Mouse (Mus musculus) midbrain, embryonic 11.5 days (tissue): ENCODE measurements around the gene Chd4. TPM values are rescaled to one million over a fixed set of nuclear protein-coding genes. Genes with fewer than 3 reads are reported as not detected.

Source experiments
- ATAC-seq: fragments of 200-750 bp; cut with Nextera tagmentation; 2 replicates; pipeline ENCODE4 v1.8.0; 2017; ENCODE audit warnings: moderate TSS enrichment, moderate library complexity; ENCODE audit not compliant: low FRiP score
- DNase-seq: peaks from one replicate; pipeline ENCODE4 v3.0.0; 2015; ENCODE audit warnings: low spot score; ENCODE audit errors: missing footprints
- H3K27ac ChIP-seq: fragments of 300-500 bp; sonication (generic); 2 replicates; pipeline ENCODE4 v1.5.1; 2014; ENCODE audit warnings: low read depth, low read length
- H3K27me3 ChIP-seq: fragments of 300-500 bp; sonication (generic); 2 replicates; pipeline ENCODE4 v1.6.1; 2014; ENCODE audit warnings: mild to moderate bottlenecking, low read length, moderate library complexity, mixed read lengths; ENCODE audit not compliant: control insufficient read depth, insufficient read depth
- H3K36me3 ChIP-seq: fragments of 300-500 bp; sonication (generic); 2 replicates; pipeline ENCODE4 v1.6.1; 2014; ENCODE audit warnings: mild to moderate bottlenecking, low read length, moderate library complexity, mixed read lengths; ENCODE audit not compliant: control insufficient read depth, insufficient read depth
- H3K4me1 ChIP-seq: fragments of 300-500 bp; sonication (generic); 2 replicates; pipeline ENCODE4 v1.6.1; 2014; ENCODE audit warnings: low read length; ENCODE audit not compliant: control insufficient read depth, insufficient read depth
- H3K4me2 ChIP-seq: fragments of 300-500 bp; sonication (generic); 2 replicates; pipeline ENCODE4 v1.6.1; 2014; ENCODE audit warnings: mild to moderate bottlenecking, moderate library complexity
- H3K4me3 ChIP-seq: fragments of 300-500 bp; sonication (generic); 2 replicates; pipeline ENCODE4 v1.5.1; 2014; ENCODE audit warnings: low read depth, low read length
- H3K9ac ChIP-seq: fragments of 300-500 bp; sonication (generic); 2 replicates; pipeline ENCODE4 v1.6.1; 2014; ENCODE audit warnings: low read length
- H3K9me3 ChIP-seq: fragments of 300-500 bp; sonication (generic); 2 replicates; pipeline ENCODE4 v1.6.1; 2016; ENCODE audit warnings: low read length; ENCODE audit not compliant: control insufficient read depth
- WGBS: fragments of 180-500 bp; shearing (Covaris S2); extraction: QIAGEN DNeasy Blood & Tissue Kit; methylation state at CpG from one replicate; pipeline ENCODE4 v1.1.7; 2014; 5-methylcytosine and 5-hydroxymethylcytosine counted together
- polyA plus RNA-seq: library from polyadenylated mRNA; unstranded; fragments of >200 nt; fragmentation: Nextera tagmentation; extraction: Ambion mirVana; gene quantifications from 2 replicates; pipeline ENCODE4 v1.2.1, GENCODE M21; 2014

Chd4 gene
- polyA plus RNA-seq, 1 experiment from 2014 or later = 99.3 TPM

DNA sequence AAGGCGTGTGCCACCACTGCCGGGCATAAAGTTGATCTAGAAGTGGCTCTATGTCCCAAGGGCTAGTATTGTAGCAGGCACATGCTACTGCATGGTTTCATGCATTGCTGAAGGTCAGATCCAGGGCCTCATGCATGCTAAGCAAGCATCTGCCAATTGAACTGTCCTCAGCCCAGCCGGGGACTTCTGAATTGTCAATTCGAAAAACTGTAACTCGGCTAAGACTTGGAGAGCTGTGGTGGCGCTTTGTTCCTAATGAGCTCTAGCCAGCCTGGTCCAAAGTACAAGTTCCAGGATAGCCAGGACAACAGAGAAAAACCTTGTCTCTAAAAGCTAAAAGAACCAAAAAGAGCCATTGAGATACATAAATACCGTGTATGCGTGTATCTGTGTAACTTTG lies 23.6 kb downstream of the Chd4 start:
- Histone ChIP-seq H3K4me2 (no peak overlapping the region), H3K9ac (no peak overlapping the region), H3K27ac (no peak overlapping the region), H3K4me1 (no peaks in the 10 kb centered on the region), H3K27me3 (no peaks in the 10 kb centered on the region), H3K36me3 (peaks cover 63% of the 10 kb centered on the region), H3K4me3 (no peak overlapping the region), H3K9me3 (no peaks in the 10 kb centered on the region)
- DNase-seq (no peak), ATAC-seq (no peak)
- 94% methylated on average over 8 of the region's 8 CpGs for WGBS

DNA sequence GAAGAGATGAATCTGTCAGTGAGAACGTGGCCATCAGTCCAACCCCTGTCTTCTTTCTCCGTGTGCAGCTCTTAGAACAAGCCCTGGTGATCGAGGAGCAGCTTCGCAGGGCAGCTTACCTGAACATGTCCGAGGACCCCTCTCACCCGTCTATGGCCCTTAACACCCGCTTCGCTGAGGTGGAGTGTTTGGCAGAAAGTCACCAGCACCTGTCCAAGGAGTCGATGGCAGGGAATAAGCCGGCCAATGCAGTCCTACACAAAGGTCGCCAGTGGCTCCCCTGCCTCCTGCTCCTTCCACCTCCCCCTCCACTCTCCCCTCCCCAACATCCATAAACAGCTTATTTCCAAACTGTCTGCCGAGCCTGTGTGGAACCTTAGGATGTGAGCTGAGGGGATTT lies 32.9 kb downstream of the Chd4 start:
- no peak overlapping the region for H3K4me2 ChIP-seq
- peaks cover 6% of the 10 kb centered on the region for H3K4me1 ChIP-seq
- ATAC-seq = no peak
- no peaks in the 10 kb centered on the region for H3K27me3 ChIP-seq
- no peak overlapping the region for H3K9ac ChIP-seq
- no peaks in the 10 kb centered on the region for H3K9me3 ChIP-seq
- no peak overlapping the region for H3K27ac ChIP-seq
- H3K4me3 ChIP-seq = no peak overlapping the region
- DNase-seq = no peak
- 93% methylated on average over 12 of the region's 12 CpGs for WGBS
- peaks cover 35% of the 10 kb centered on the region for H3K36me3 ChIP-seq

DNA sequence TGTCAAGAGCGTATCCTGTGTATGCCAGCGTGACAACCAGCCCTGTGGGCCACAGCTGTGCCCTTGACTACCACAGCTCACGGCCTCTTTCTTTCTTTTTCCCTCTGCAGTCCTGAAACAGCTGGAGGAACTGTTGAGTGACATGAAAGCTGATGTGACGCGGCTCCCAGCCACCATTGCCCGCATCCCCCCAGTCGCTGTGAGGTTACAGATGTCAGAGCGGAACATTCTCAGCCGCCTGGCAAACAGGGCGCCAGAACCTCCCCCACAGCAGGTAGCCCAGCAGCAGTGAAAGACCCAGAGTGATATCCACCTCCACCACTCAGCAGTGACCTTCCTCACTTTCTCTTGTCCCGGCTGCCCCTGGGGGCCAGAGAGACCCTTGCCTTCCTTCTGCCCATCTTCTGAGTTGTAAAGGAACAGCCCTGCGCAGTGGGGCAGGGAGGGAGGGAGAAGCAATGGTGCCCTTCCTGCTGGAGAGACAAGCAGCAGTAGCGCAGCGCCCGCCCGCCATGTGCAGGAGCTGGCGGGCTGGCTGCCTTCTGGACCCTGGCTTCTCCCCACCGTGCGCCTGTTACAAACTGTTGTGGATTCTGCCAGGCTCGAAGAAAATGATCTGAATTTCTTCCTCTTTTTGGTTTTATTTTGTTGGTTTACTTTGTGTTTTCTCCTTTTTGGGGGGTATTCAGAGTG lies 34.1 kb downstream of the Chd4 start:
- H3K9me3 ChIP-seq = no peaks in the 10 kb centered on the region
- H3K9ac ChIP-seq = no peak overlapping the region
- WGBS = 86% methylated on average over 20 of the region's 20 CpGs
- H3K27me3 ChIP-seq = no peaks in the 10 kb centered on the region
- H3K27ac ChIP-seq = no peak overlapping the region
- H3K4me1 ChIP-seq = peaks cover 6% of the 10 kb centered on the region
- peaks cover 31% of the 10 kb centered on the region for H3K36me3 ChIP-seq
- DNase-seq (no peak), ATAC-seq (no peak)
- H3K4me2 ChIP-seq = no peak overlapping the region
- no peak overlapping the region for H3K4me3 ChIP-seq

DNA sequence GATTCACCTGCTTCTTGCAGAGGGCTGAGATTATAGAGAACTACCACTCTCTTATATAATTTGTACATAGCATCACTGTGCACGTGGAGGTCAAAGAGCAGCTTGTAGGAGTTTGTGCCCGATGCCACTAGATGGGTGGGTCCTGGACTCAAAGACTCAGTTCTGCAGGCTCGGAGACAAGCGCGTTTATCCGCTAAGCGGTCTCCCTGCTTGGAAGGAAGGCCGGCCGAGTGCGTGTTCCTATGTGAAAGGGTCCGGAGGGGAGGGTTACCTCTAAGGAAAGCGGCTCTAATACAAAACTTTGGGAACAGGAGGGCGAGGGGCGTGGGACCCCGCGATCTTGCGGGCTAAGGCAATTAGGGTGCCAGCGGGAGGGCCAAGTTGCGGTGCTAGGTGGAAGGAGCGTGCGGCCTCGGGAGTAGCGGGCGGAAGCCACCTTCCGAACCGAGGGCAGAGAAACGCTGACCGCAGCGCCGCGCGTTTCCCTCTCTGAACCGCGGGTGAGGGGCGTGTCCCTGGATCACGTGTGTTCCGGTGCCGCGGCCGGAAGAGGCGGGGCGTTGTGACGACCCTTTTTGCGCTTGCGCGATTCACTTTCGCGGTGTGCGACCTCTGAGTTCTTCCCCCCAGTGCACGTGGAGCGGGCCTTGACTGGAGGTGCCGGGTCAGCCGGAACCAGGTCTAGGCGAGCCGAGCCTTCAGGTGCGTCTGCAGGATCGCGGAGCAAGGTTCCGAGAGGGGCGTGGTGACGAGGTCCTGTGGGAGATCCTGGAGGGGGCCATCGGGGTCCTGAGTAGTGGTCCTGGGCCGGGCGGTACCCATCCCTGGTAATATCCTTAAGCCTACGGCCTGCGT lies 35.7 kb downstream of the Chd4 start, which contains the start of gene Nop2:
Gene Nop2 (plus strand): TSS at position 608 of the 855 bp plus-strand sequence.
- Histone ChIP-seq H3K36me3 (peaks cover 34% of the 10 kb centered on the region), H3K27me3 (no peaks in the 10 kb centered on the region), H3K4me2 (peak within 1 kb of the TSS; percentile 78), H3K9me3 (no peaks in the 10 kb centered on the region), H3K9ac (peak within 1 kb of the TSS; percentile 83), H3K4me1 (peaks cover 6% of the 10 kb centered on the region), H3K27ac (peak within 1 kb of the TSS; percentile 82), H3K4me3 (peak within 1 kb of the TSS; percentile 67)
- under 1% methylated on average over 66 of the region's 66 CpGs for WGBS
- DNase-seq (peak; percentile 100), ATAC-seq (peak; percentile 95)

DNA sequence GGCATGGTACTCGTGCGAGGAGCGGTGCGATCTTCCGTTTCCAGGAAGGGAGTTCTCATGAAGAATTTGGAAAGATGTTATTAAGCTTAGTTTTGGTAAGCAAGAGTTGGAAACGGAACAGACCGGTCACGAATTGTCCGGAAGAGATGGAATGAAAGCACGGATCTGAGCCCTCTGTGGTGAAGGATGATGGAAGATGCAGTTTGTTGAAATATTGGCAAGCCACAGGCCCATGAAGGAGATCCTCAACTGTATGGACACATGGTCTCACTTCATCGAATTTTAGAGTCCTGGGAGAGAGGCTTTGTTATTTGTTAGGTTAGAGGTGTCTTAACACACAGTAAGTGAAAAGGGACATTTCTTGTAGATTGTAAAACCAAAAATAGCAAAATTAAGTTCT lies 36.7 kb downstream of the Chd4 start:
- WGBS = 8% methylated on average over 11 of the region's 11 CpGs
- peak overlapping the region; percentile 83 for H3K9ac ChIP-seq
- H3K4me1 ChIP-seq = peaks cover 6% of the 10 kb centered on the region
- ATAC-seq (no peak), DNase-seq (no peak)
- peak overlapping the region; percentile 78 for H3K4me2 ChIP-seq
- peaks cover 39% of the 10 kb centered on the region for H3K36me3 ChIP-seq
- H3K27me3 ChIP-seq = no peaks in the 10 kb centered on the region
- no peaks in the 10 kb centered on the region for H3K9me3 ChIP-seq
- H3K4me3 ChIP-seq = peak overlapping the region; percentile 67
- H3K27ac ChIP-seq = no peak overlapping the region

DNA sequence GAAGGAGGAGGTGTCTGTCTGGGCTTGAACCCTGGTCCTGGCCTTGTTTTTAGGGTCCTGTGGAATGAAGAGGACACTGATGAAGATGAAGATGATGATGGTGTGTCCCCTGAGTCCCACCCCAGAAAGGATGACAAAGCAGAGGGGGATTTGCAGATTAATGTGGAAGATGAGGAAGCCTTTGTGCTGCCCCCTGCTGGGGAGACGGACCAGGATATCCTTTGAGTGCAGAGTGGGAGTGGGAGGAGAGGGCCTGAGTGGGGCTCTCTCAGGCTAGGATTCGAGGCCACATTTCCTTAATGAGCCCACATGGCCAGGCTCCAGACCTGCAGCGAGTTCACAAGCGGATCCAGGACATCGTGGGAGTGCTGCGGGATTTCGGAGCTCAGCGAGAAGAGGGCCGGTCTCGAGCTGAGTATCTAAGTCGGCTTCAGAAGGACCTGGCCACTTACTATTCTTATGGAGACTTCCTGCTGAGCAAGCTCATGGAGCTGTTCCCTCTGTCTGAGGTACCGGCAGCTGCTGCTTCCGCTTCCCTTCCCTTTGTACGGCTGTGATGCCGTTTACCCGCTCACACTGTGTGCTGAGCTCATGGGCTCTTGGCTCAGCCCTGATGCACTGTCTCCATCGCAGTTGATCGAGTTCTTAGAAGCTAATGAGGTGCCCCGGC lies 41.4 kb downstream of the Chd4 start:
- Histone ChIP-seq H3K4me1 (peaks cover 4% of the 10 kb centered on the region; the same call in 1 of the 2 replicates), H3K4me3 (no peak overlapping the region), H3K9me3 (no peaks in the 10 kb centered on the region), H3K9ac (no peak overlapping the region), H3K4me2 (no peak overlapping the region), H3K27ac (no peak overlapping the region), H3K27me3 (no peaks in the 10 kb centered on the region), H3K36me3 (peaks cover 61% of the 10 kb centered on the region)
- DNase-seq (peak; percentile 89), ATAC-seq (no peak)
- WGBS = 89% methylated on average over 19 of the region's 19 CpGs

DNA sequence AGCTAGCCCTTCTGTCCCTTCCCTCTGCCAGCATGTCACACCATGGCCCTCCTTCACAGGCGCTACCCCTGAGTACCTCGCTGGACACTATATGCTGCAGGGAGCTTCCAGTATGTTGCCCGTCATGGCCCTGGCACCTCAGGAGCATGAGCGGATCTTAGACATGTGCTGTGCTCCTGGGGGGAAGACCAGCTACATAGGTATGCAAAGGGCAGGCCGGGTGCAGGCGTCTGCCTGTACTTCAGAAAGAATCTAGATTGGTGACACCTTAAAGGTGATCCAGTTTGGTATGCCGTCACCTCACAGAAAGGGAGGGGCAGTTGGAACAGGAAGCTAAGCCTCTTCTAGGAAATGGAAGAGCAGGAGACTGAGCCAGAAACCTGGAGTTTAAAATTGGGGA lies 44.0 kb downstream of the Chd4 start:
- H3K9me3 ChIP-seq = no peaks in the 10 kb centered on the region
- H3K4me1 ChIP-seq = peaks cover 5% of the 10 kb centered on the region
- no peak overlapping the region for H3K27ac ChIP-seq
- no peak overlapping the region for H3K4me2 ChIP-seq
- H3K4me3 ChIP-seq = no peak overlapping the region
- no peak overlapping the region for H3K9ac ChIP-seq
- peaks cover 56% of the 10 kb centered on the region for H3K36me3 ChIP-seq
- no peak for DNase-seq
- WGBS = 95% methylated on average over 7 of the region's 7 CpGs
- no peak for ATAC-seq
- no peaks in the 10 kb centered on the region for H3K27me3 ChIP-seq

DNA sequence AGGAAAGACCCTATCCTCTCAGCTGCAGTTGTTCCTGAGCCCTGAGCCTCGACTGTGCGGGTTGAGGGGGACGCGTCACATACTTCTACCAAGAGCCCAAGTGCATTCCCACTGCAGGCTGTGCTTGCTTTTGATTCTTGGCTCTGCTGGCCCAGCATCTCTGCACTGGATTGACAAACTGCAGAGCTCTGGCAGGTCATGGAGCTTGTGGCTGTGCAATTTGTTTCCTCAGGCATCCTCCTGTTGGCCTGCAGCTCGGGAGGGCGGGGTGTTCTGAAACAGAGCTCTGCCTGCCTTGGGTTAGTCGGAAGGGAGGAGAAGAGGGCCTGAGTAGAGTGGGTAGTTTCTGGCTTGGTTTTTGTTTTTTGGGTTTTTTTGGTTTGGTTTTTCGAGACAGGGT lies 46.7 kb downstream of the Chd4 start:
- Histone ChIP-seq H3K9ac (no peak overlapping the region), H3K4me2 (no peak overlapping the region), H3K4me1 (peaks cover 24% of the 10 kb centered on the region), H3K9me3 (no peaks in the 10 kb centered on the region), H3K36me3 (peaks cover 38% of the 10 kb centered on the region), H3K27me3 (no peaks in the 10 kb centered on the region), H3K4me3 (no peak overlapping the region), H3K27ac (no peak overlapping the region)
- no peak for ATAC-seq
- WGBS = 93% methylated on average over 8 of the region's 8 CpGs
- no peak for DNase-seq

DNA sequence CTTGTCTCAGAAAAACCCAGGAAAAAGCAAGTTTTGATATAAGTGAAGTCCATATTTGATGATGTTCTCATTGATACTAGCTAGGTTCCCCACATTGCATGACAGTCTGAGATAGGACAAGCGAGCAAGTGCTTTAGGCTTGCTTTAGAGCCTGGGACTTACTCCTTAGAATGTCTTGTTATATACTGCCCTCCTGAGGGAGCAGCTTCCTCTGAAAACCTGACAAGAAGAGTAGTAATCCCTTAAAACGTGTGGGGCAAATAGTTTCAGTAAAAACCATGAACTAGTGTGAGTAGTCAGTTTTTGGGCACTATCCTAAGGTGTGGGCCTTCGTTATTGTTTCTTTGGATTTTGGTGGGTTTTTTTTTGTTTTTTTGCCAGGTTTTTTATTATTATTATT lies 47.3 kb downstream of the Chd4 start:
- no peak overlapping the region for H3K4me2 ChIP-seq
- DNase-seq = no peak
- H3K4me3 ChIP-seq = no peak overlapping the region
- H3K9ac ChIP-seq = no peak overlapping the region
- H3K4me1 ChIP-seq = peaks cover 28% of the 10 kb centered on the region
- WGBS = 69% methylated on average over 3 of the region's 3 CpGs
- H3K36me3 ChIP-seq = peaks cover 33% of the 10 kb centered on the region
- H3K27ac ChIP-seq = no peak overlapping the region
- H3K9me3 ChIP-seq = no peaks in the 10 kb centered on the region
- no peaks in the 10 kb centered on the region for H3K27me3 ChIP-seq
- ATAC-seq = no peak
